Mouse (Mus musculus): Measurements from ENCODE around the gene Itga2b.

The Itga2b gene

DNA sequence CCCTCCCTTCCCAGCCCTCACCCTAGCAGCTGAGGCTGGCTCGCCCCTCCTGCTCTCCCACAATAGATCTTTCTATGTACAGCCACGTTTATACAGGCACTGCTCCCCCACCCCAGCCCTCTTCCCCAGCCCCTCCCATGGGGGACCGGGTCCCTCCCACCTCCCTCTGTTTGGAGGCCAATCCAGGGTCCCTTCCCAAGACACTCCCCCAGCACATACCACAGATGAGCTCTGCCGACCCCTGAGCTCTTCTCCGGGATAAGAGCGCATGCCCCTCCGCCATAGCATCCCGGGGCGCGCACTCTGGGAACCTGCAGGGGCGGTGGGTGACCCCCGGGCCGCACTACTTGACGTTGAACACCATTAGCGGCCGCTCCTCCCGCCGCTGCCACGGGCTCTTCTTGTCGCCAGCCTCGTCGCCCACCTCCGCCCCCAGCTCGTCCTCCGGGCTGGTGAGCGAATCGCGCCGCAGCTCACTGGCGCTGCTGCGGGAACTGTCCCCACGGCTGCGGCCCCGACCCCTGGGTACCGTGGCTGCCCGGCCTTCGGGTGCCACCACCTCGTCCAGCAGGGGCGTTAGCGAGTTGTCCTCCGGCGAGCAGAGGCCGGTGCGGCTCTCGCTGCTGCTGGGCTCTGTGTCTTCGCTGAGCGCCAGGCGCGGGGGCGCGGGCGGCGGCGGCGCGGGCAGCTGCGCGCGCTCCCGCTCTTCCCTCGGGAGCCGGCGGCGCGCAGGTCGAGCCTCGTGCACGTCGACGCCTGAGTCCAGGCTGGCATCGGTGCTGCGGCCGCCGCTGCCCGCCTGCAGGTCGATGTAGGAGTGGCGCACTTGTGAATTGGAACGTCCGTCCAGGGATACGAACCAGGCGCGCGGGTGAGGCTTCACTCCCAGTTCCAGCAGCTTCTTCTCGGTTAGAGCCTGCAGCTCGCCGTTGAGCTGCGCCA, 32.5 kb downstream of the Itga2b start:
- no peak for DNase-seq (ENCODE audit: extremely low read depth, low read depth)

DNA sequence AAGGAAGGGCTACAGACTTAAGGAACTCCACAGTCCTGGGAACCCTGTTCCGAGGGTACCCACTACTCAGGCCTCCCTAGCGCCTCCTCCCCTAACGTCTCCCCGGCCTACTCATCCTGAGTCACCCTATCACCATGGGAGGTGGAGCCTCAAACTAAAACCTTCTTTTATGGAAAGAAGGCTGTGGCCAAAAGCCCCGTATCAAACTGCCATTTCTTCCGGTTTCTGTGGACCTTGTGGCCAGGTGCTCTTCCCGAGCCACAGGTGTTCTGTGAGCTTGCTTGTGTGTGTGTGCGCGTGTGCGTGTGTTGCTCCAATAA, 33.5 kb downstream of the Itga2b start:
- no peak for DNase-seq (ENCODE audit: extremely low read depth, low read depth)

DNA sequence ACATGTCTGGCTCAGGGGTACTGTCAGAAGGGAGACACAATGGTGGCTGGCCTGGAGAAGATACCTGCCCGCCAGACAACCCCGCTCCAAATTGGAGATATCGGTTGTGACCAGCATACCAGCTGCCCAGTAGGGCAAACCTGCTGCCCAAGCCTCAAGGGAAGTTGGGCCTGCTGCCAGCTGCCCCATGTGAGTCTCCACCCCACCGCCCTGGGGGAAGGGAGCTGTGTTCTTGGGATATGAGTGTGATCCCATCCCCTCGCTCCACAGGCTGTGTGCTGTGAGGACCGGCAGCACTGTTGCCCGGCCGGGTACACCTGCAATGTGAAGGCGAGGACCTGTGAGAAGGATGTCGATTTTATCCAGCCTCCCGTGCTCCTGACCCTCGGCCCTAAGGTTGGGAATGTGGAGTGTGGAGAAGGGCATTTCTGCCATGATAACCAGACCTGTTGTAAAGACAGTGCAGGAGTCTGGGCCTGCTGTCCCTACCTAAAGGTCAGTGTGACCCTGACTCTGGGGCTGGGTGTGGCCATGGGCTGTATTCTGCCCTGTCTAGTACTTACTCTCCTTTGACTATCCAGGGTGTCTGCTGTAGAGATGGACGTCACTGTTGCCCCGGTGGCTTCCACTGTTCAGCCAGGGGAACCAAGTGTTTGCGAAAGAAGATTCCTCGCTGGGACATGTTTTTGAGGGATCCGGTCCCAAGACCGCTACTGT, 34.0 kb downstream of the Itga2b start:
- no peak for DNase-seq (ENCODE audit: extremely low read depth, low read depth)

DNA sequence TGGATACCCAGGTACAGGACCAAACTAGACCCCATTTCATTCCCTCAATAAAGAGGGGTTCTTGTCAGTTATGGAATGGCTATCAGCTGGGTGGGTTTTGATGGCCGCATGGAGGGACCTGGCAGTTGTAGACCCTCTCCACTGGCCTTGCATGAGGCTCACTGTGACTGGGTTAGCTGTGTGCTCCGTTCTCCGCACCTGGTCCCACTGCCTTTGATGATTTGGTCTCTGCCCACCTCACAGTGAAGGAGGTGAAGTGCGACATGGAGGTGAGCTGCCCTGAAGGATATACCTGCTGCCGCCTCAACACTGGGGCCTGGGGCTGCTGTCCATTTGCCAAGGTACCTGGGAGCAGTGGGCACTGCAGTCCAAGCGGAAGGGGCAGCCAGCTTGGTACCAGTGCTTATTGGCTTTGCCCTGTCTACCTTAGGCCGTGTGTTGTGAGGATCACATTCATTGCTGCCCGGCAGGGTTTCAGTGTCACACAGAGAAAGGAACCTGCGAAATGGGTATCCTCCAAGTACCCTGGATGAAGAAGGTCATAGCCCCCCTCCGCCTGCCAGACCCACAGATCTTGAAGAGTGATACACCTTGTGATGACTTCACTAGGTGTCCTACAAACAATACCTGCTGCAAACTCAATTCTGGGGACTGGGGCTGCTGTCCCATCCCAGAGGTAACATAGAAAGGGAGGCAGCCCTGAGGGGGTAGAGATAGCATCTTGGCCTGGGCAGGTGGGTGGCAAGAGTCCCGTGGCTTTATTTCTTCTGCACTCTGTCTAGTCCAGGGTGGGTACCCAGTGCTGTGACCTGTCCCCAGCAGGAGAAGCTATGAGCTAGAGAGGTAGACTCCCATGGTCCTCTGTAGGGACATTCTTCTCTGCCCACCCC, 34.9 kb downstream of the Itga2b start:
- DNase-seq (ENCODE audit: extremely low read depth, low read depth) = no peak

DNA sequence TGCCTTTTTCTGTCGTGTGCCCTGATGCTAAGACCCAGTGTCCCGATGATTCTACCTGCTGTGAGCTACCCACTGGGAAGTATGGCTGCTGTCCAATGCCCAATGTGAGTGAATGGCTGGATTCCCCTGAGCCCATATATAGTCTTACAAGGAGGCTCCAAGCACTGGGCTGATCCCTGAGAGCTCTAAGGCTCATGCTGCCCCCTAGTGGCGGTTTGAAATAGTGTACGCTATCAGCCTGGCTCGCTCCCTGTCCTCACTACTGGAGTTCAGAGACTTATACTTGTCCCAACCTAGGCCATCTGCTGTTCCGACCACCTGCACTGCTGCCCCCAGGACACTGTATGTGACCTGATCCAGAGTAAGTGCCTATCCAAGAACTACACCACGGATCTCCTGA, 35.5 kb downstream of the Itga2b start:
- DNase-seq (ENCODE audit: extremely low read depth, low read depth) = no peak

DNA sequence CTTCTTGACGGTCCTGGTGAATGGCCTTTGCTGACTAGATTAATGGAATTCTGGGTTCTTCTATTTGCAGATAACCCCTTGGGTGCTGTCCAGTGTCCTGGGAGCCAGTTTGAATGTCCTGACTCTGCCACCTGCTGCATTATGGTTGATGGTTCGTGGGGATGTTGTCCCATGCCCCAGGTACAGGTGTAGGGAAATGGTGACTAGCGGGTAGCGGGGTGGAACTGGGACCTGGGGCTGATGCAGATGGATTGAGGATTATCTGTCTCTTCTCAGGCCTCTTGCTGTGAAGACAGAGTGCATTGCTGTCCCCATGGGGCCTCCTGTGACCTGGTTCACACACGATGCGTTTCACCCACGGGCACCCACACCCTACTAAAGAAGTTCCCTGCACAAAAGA, 36.1 kb downstream of the Itga2b start:
- no peak for DNase-seq (ENCODE audit: extremely low read depth, low read depth)

DNA sequence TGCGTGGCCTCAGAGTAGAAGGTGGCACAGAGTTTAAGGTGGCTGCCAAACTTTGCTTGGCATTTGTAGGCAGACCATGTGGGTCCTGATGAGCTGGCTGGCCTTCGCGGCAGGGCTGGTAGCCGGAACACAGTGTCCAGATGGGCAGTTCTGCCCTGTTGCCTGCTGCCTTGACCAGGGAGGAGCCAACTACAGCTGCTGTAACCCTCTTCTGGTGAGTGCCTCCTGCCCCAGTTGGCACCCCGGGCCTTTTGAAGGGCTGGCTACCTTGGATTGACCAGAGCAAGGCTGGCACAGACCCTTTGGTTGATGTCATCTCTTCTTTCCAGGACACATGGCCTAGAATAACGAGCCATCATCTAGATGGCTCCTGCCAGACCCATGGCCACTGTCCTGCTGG, 37.0 kb downstream of the Itga2b start:
- DNase-seq (ENCODE audit: extremely low read depth, low read depth) = no peak

DNA sequence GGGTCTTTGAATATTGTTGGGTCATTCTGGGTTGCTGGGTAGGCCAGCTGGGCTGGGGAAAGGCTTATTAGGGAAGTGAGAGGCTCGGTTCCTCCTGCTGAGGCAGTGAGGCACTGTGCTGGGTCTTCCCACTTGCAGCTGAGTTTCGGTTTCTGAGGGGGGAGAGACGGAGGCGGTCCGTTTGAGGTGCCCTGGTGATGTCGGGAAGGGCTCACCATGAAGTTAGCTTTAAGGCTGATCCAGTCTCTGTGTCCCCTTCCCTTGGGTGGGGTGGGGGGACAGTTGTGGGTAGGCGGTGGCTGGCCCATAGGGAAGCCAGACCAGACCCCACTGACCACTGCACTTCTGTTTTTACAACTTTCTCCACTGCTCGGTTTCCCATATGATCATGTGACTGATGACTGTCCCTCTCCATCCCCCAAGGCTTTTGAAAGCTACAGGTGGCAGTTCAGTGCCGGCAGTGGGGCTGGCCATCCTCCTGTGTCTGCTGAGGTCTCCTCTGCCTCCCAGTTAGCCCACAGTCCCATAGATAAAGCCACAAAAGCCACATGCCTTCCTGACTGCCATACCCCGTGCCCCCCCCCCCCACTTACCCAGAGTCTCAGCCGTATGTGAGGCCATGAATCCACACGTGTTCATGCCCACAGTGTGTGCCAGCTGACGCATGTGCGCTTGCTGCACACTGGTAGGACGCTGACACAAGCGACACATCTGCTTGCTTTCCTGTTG, 37.6 kb downstream of the Itga2b start:
- no peak for DNase-seq (ENCODE audit: extremely low read depth, low read depth)

DNA sequence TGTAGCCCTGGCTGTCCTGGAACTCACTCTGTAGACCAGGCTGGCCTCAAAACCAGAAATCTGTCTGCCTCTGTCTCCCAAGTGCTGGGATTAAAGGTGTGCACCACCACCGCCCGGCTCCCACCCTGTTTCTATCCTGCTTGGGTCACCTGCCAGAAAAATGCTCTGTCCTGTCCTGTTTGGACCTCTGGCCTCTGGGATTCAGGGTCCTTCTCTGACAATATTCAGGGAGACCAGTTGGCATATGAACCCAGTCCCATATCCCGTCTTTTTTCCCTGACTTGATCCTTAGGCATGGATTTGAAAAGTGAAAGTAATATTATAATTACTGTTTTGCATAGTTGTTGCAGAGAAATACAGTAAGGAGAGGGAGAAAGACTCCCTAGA, 38.2 kb downstream of the Itga2b start:
- DNase-seq (ENCODE audit: extremely low read depth, low read depth) = no peak

DNA sequence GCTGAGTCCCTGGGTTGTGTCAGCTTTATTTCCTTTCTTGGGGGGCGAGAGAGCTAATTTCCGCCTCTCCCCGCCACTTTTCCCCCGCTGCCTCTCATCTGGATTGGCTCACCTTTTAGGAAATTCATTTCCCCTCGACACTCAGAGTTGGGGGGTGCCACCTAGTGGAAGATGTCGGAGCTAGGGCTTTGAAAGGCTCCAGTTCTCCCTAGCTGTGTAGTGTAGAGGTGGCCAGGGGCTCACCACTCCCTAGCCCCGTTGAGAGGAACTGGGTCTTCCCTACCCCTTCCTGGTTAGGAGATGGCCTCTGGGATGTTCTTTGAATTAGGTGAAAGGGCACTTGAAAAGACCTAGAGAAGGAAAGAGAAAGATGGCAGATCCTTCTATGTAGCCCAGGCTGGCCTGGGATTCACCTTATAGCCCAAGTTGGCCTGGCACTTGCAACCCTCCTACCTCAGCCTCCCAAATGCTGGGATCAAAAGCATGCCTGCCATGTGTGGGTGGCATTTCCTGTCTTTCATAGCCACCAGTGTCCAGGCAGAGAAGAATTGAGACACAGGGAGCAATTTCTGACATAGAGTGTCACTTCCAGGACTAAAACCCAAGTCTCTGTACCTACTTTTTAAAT, 38.8 kb downstream of the Itga2b start:
- DNase-seq (ENCODE audit: extremely low read depth, low read depth) = no peak

DNA sequence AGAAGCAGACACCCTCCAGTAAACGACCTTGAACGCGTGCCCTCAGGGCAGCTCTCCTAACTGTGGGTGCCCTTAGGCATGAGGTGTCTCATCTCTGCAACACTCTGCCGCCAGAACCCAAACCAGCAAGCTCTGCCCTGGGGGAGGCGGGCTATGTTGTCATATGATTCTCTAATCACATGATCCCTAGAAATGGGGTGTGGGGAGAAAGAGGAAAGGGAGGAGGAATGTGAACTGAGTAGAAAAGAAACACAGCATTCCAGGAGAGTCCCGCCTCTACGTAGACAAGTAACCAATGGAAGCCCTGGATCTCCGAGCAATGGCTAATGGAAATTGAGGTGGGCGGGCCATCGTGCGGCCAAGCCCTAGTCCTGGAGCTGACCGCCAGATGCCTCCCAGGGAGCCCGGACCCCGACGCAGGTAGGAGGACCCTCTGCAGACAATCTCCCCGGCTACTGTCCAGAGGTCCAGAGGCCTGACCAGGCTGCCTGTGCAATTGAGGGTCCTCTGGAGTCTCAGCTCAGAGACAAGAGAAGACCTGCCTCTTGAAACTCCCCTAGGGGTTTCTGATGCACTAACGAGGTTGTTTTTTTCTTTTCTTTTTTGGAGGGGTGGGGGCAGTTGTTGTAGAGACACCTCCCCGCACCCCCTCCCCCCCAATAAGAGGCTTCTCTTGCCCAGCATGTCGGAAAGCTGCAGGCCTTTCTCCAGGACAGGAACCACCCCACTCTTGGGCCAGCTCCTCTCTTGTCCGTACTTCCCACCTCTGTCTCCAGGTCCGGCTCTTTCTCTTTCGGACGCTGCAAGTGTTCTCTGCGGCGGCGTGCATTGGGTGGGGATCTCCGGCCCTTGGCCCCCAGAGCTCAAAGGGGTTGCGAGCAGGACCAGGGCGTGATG, 39.6 kb downstream of the Itga2b start, which contains the start of gene Grn:
Gene Grn (plus strand): TSS at position 195 of the 897 bp plus-strand sequence.
- DNase-seq (ENCODE audit: extremely low read depth, low read depth) = peak; percentile 94

DNA sequence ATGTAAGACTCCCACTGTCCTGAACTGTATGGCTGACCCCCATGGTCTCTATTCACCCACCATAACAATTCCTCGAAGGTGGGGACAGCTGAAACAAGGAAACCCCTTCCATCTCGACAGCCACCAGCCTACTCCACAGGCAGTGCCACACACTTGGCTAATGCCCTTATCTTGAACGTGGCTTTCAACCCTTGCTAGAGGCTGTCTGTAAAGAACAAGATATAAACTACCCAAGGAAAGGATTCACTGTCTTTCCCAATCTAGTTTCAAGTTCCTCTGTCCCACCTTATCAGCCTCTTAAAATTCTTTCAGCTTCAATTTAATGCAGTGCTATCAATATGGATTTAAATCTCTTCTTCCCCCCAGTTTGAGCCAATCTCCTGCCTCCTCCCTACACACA, 40.4 kb downstream of the Itga2b start:
- DNase-seq (ENCODE audit: extremely low read depth, low read depth) = no peak

DNA sequence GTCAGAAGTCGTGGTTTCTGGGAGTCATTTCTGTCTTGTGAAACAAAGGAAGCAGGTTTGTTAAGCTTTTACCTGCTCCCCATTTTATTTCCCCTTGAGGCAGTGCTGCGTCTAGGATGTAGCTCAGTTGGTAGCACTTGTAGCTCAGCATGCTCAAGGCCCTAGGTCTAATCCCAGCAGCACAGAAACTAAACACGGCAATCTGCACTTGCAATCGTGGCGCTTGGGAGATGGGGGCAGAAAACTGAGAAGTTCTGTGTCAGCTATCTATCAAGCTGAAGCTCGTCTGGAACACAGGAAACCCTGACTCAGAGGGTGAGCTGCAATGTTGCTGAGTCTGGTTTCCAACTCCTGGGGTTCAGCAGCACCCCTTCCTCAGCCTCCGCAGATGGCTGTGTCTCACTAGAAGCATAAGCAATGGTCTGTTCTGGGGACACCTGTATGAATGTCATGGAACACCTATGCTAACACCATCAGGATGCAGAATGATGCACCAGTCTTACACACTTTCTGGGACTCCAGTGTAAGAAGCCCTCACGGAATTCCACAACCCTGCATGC, 40.9 kb downstream of the Itga2b start:
- DNase-seq (ENCODE audit: extremely low read depth, low read depth) = no peak

DNA sequence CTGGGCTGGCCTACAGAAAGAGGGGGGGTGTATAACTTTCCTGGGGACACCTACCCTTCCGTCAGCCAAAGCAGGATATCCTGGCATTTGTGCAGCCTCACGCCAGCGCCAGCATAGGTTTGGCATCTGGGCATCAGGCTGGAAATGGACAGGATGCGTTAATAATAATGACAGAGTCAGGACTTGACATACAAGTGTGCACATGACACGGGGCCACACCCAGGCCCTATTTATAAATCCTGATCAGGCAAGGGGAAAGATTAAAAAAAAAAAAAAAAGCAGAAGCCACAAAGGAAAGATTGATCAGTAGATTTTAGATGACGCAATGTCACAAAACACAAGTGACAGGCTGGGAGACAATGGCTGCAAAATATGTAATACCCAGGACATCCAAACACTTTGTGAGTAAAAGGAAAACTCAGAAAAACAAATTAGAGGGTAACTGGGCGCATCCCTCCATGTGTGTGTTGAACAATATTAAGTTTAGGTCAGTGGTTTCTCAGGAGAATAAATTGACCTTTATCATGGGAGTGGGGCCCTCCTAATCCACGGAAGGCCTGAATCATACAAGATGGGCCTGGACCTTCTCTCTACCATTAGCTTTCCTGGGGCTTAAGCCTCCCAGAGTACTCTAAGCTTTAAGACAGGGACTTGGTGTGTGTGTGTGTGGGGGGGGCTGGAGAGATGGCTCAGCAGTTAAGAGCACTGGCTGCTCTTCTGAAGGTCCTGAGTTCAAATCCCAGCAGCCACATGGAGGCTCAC, 44.2 kb downstream of the Itga2b start:
- DNase-seq (ENCODE audit: extremely low read depth, low read depth) = no peak

DNA sequence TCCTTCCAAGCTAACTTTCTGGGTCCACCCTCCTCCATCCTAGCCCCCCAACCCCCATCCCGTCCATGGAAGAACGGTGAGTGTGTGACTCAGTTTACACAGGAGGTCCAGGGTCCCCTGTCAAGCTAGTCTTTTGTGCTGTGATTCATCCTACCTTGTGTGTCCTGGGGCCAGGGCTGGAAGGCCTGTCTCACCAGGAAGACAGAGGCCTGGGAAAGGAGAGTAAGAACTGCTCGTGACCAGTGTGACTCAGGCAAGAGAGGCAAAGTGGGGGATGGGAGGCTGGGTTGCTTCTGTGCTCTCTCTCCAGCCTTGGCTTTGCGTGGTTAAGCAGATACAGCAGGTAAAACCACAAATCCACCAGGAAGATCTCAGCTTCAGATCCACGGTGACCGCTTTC, 45.3 kb downstream of the Itga2b start:
- no peak for DNase-seq (ENCODE audit: extremely low read depth, low read depth)

DNA sequence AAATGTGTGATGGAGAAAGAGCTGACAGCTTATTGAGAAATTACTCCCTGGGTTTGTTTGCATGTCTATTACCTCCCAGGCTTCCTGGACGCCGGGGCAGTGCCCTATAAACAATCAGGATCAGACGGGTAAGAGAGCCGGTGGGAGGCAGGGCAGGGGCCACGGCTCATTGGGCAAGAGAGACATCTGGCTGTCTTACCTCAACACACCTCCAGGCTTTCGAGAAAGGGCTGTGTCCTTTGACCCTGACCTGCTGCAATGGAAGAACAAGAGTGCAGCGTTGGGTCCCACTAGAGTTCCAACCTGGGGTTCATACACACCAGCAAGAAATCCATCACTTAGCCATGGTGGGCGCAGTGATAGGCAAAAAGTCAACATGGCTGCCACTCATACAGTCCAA, 48.4 kb downstream of the Itga2b start:
- DNase-seq (ENCODE audit: extremely low read depth, low read depth) = no peak

DNA sequence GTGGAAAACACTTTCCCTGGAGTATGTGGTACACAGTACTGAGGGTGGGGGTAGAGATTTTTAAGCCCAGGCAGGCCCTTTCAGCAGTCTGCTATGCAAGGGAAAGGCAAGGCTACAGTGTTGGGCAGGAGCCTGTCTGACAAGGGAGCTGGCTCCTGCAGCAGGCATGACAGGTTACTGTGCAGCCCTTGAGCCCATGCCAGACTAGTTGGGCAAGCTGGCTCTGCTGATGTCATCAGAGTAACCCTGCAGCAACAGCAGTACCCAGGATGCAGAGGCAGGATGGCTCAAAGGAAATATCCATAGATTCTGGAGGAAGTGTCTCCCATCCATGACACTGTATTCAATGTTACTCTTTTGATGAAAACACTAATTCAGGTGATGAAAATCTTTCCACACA, 51.0 kb downstream of the Itga2b start:
- no peak for DNase-seq (ENCODE audit: extremely low read depth, low read depth)

DNA sequence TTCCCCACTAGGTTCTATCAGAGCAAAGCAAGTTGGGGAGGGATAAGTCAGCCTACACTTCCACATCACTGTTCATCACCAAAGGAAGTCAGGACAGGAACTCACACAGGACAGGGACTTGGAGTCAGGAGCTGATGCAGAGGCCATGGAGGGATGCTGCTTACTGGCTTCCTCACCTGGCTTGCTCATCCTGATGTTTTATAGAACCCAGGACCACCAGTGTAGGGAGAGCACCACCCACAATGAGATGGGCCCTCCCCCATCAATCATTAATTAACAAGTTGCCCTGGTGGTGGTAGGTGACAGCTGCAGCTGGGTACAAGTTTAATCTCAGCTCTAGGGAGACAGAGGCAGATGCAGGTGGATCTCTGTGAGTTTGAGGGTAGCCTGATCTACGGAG, 52.8 kb downstream of the Itga2b start:
- no peak for DNase-seq (ENCODE audit: extremely low read depth, low read depth)

Data from MEL-GATA-1-ER (cell line).